Mouse (Mus musculus) embryonic facial prominence, embryonic 11.5 days (tissue): ENCODE measurements around the gene Clec2e. TPM values are rescaled to one million over a fixed set of nuclear protein-coding genes. Genes with fewer than 3 reads are reported as not detected.
"Not testable (repeated sequence)": the region's sequence is repeated elsewhere in the genome, so short reads cannot be mapped to it uniquely, and the experiment has no call there.

Experiments
- ATAC-seq: fragments of 200-750 bp; cut with Nextera tagmentation; replicated peaks from 2 replicates; pipeline ENCODE4 v1.8.0; 2017; ENCODE audit warnings: low read depth; ENCODE audit not compliant: insufficient number of reproducible peaks, low FRiP score, low TSS enrichment
- DNase-seq: peaks from one replicate; pipeline ENCODE4 v3.0.0-alpha.2; 2015; ENCODE audit warnings: low spot score
- H3K27ac ChIP-seq: fragments of 300-500 bp; sonication (generic); replicated peaks from 2 replicates; pipeline ENCODE4 v1.5.1; 2014; ENCODE audit warnings: mild to moderate bottlenecking, low read depth, low read length, control low read depth
- H3K27me3 ChIP-seq: fragments of 300-500 bp; sonication (generic); 2 replicates; pipeline ENCODE4 v1.6.1; 2014; ENCODE audit warnings: mild to moderate bottlenecking, low read length, moderate library complexity, mixed read lengths; ENCODE audit not compliant: control insufficient read depth, insufficient read depth
- H3K36me3 ChIP-seq: fragments of 300-500 bp; sonication (generic); replicated peaks from 2 replicates; pipeline ENCODE4 v1.6.1; 2014; ENCODE audit warnings: low read depth, mild to moderate bottlenecking, low read length, moderate library complexity, mixed read lengths; ENCODE audit not compliant: control insufficient read depth, insufficient read depth
- H3K4me1 ChIP-seq: fragments of 300-500 bp; sonication (generic); 2 replicates; pipeline ENCODE4 v1.6.1; 2014; ENCODE audit warnings: low read length, mixed read lengths; ENCODE audit not compliant: control insufficient read depth, insufficient read depth
- H3K4me2 ChIP-seq: fragments of 300-500 bp; sonication (generic); 2 replicates; pipeline ENCODE4 v1.6.1; 2014; ENCODE audit warnings: low read depth, mild to moderate bottlenecking, control low read depth, low read length, moderate library complexity
- H3K4me3 ChIP-seq: fragments of 300-500 bp; sonication (generic); 2 replicates; pipeline ENCODE4 v1.5.1; 2014; ENCODE audit warnings: low read depth, low read length, control low read depth
- H3K9ac ChIP-seq: fragments of 300-500 bp; sonication (generic); replicated peaks from 2 replicates; pipeline ENCODE4 v1.6.1; 2014; ENCODE audit warnings: mild to moderate bottlenecking, control low read depth, low read length
- H3K9me3 ChIP-seq: fragments of 300-500 bp; sonication (generic); replicated peaks from 2 replicates; pipeline ENCODE4 v1.6.1; 2016; ENCODE audit warnings: mild to moderate bottlenecking, low read length, inconsistent platforms, mixed read lengths; ENCODE audit not compliant: control insufficient read depth
- WGBS: fragments of 180-500 bp; shearing (Covaris S2); extraction: QIAGEN DNeasy Blood & Tissue Kit; methylation state at CpG from one replicate; pipeline ENCODE4 v1.1.7; 2014; 5-methylcytosine and 5-hydroxymethylcytosine counted together
- polyA plus RNA-seq: library from polyadenylated mRNA; unstranded; fragments of >200 nt; fragmentation: Nextera tagmentation; extraction: Ambion mirVana; gene quantifications from 2 replicates; pipeline ENCODE4 v1.2.1, GENCODE M21; 2014

Clec2e gene
- polyA plus RNA-seq, 1 experiment from 2014 or later, result not detected

GRCm38 (mm10) chr6:129088161-129088560 is 12.6 kb downstream of the Clec2e start:
- no peak overlapping the region for H3K4me3 ChIP-seq
- ATAC-seq (no peak), DNase-seq (no peak)
- H3K36me3 ChIP-seq, result no peaks in the 10 kb centered on the region
- H3K27me3 ChIP-seq, result no peaks in the 10 kb centered on the region
- no peaks in the 10 kb centered on the region for H3K4me1 ChIP-seq
- 80% methylated on average over 1 of the region's 1 CpGs for WGBS
- H3K9ac ChIP-seq, result no peak overlapping the region
- no peak overlapping the region for H3K4me2 ChIP-seq
- no peaks in the 10 kb centered on the region for H3K9me3 ChIP-seq
- no peak overlapping the region for H3K27ac ChIP-seq

GRCm38 (mm10) chr6:129086031-129086430 is 14.7 kb downstream of the Clec2e start:
- not testable (repeated sequence) for H3K4me1 ChIP-seq, ATAC-seq, H3K4me3 ChIP-seq, DNase-seq, H3K27me3 ChIP-seq, H3K36me3 ChIP-seq, H3K9ac ChIP-seq, H3K4me2 ChIP-seq, H3K9me3 ChIP-seq, H3K27ac ChIP-seq
- 83% methylated on average over 2 of the region's 2 CpGs for WGBS

- Histone ChIP-seq H3K27me3 (no peaks in the 10 kb centered on the region), H3K36me3 (no peaks in the 10 kb centered on the region), H3K4me3 (no peak overlapping the region), H3K4me2 (no peak overlapping the region), H3K27ac (no peak overlapping the region), H3K9ac (no peak overlapping the region), H3K4me1 (no peaks in the 10 kb centered on the region), H3K9me3 (no peaks in the 10 kb centered on the region)
- ATAC-seq, result no peak
- WGBS, result 83% methylated on average over 6 of the region's 6 CpGs
- DNase-seq, result no peak
These were observed 15.6 kb downstream of the Clec2e start for GRCm38 (mm10) chr6:129085098-129085497.

- Histone ChIP-seq H3K36me3 (no peaks in the 10 kb centered on the region), H3K4me1 (no peaks in the 10 kb centered on the region), H3K27me3 (no peaks in the 10 kb centered on the region), H3K27ac (no peak overlapping the region), H3K4me2 (no peak overlapping the region), H3K9me3 (no peaks in the 10 kb centered on the region), H3K4me3 (no peak overlapping the region), H3K9ac (no peak overlapping the region)
- 76% methylated on average over 1 of the region's 1 CpGs for WGBS
- DNase-seq (peak; percentile 67), ATAC-seq (0 out of 2 replicates have a peak, but pooled peaks have one; percentile 62)
These were observed 33.7 kb downstream of the Clec2e start for GRCm38 (mm10) chr6:129066986-129067385.

GRCm38 (mm10) chr6:129066530-129066929 is 34.2 kb downstream of the Clec2e start:
- Histone ChIP-seq H3K4me3 (no peak overlapping the region), H3K27me3 (no peaks in the 10 kb centered on the region), H3K9ac (no peak overlapping the region), H3K9me3 (no peaks in the 10 kb centered on the region), H3K4me1 (no peaks in the 10 kb centered on the region), H3K27ac (no peak overlapping the region), H3K4me2 (no peak overlapping the region), H3K36me3 (no peaks in the 10 kb centered on the region)
- ATAC-seq (no peak), DNase-seq (no peak)

- no peak for ATAC-seq
- Histone ChIP-seq H3K9ac (no peak overlapping the region), H3K36me3 (no peaks in the 10 kb centered on the region), H3K4me1 (no peaks in the 10 kb centered on the region), H3K27ac (no peak overlapping the region), H3K27me3 (no peaks in the 10 kb centered on the region), H3K4me3 (no peak overlapping the region), H3K4me2 (no peak overlapping the region), H3K9me3 (no peaks in the 10 kb centered on the region)
- DNase-seq, result no peak
- WGBS, result 88% methylated on average over 3 of the region's 3 CpGs
These were observed 34.9 kb downstream of the Clec2e start for GRCm38 (mm10) chr6:129065857-129066256.

GRCm38 (mm10) chr6:129065407-129065806 is 35.3 kb downstream of the Clec2e start:
- Histone ChIP-seq H3K27me3 (no peaks in the 10 kb centered on the region), H3K4me1 (no peaks in the 10 kb centered on the region), H3K36me3 (no peaks in the 10 kb centered on the region), H3K9me3 (no peaks in the 10 kb centered on the region), H3K4me2 (no peak overlapping the region), H3K27ac (no peak overlapping the region), H3K9ac (no peak overlapping the region), H3K4me3 (no peak overlapping the region)
- WGBS, result 82% methylated on average over 3 of the region's 3 CpGs
- DNase-seq (no peak), ATAC-seq (no peak)

GRCm38 (mm10) chr6:129058013-129058412 is 42.7 kb downstream of the Clec2e start:
- Histone ChIP-seq H3K27me3 (no peaks in the 10 kb centered on the region), H3K9me3 (no peaks in the 10 kb centered on the region), H3K4me3 (no peak overlapping the region), H3K4me1 (no peaks in the 10 kb centered on the region), H3K36me3 (no peaks in the 10 kb centered on the region), H3K27ac (no peak overlapping the region), H3K9ac (no peak overlapping the region), H3K4me2 (no peak overlapping the region)
- ATAC-seq (no peak), DNase-seq (no peak)
